Mouse (Mus musculus): ENCODE data around the gene Smoc1. TPM values are rescaled to one million over a fixed set of nuclear protein-coding genes. Genes with fewer than 3 reads are reported as not detected.

Smoc1 gene
- total RNA-seq, 2 experiments from 2014 or later: 5.9 to 8.2 TPM

DNA sequence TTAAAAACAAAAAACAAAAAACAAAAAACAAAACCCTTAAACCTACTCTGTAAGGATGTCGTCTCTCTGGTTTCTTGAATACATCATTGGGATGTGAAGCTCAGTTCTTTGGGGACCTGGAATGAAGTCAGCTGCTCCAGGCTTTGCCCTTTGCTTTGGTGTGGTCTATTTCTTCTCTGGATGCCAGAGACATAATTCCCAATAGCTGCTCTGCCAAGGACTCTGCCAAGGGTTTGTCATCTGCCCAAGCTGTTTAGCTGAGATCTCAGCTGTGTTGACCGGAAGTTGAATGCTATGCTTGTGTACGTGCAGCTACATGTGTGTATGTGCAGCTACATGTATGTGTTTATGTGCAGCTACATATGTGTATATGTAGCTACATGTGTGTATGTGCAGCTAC, 83.4 kb downstream of the Smoc1 start:
- DNase-seq: no peak
- intact Hi-C loops (cut with DNase I): no loop called here

- intact Hi-C loops (cut with DNase I): no loop called here
- DNase-seq: no peak
These were observed 85.7 kb downstream of the Smoc1 start for GRCm38 (mm10) chr12:81112321-81112720.

DNA sequence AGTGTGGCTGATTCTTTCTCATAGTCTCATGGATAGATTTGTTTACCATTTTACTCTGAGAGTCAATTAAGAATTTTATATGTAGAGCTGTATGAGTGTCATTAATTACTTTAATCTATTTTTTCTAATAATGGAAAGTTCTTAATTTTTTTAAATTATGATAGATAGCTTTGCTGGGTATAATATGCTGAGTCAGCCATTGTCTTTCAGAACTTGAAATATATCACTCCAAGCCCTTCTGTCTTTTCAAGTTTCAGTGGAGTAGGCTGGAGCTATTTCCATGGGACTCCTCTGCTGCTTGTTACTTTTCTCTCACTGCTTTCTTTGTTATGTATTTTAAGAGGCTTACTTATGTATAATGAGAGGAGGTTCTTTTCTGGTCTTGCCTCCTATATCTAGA, 93.7 kb downstream of the Smoc1 start:
- intact Hi-C loops (cut with DNase I): no loop called here
- DNase-seq: no peak

DNA sequence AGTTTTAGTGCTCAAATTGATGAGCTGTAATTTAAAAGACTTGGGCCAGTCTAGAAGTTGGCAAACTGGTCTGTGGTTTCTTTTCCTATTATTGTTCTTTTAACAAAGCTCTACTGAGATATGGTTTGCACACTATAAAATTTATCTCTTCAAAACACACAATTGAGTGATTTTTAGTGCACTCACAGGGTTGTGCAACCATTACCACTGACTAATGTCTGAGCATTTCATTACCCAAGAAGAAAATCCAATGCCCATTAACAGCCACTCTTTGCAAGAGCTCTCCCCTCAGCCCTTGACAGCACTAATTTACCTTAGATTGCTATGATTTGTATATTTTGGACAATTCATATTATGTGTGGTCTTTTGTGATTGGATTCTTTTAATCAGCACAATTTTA, 97.2 kb downstream of the Smoc1 start:
- intact Hi-C loops (cut with DNase I): no loop called here

DNA sequence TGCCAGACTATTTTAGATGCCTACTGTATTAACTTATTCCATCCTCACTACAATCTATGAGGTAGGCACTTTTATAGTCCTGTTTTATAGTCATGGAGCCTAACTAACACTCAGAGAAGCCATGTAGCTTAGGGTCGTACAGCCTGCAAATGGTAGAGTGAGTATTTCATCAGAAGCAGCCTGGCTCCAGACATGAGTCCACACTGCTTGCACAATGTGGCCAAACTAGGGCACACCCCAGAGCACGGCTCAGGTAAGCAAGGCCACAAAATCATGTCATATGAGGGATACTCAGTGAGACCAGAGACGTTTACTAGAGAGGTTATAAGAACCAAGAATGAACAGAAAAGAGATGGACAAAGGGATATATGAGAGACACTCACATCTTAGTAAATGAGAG, 100.2 kb downstream of the Smoc1 start:
- DNase-seq: no peak
- intact Hi-C loops (cut with DNase I): no loop called here

More for the DNA sequence above, 97.2 kb downstream of the Smoc1 start:
- DNase-seq: no peak

DNA sequence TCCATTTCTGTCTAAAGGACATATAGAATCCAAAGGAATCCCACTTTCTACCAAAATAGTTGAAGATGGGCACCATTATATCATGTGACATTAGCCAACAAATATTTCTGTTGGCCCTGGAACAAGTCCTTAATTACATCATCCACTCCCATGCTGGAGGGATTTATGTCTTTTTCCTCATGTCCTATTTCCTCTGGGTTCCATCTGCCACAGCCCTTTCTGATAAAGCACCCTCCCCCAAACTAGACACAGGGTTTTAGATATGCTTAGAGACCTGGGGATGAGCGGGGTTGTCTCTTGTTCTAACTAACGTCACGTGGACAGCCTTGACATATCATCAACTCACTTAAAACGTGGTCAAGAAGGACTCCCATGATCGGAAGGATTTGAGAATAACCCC, 102.1 kb downstream of the Smoc1 start:
- intact Hi-C loops (cut with DNase I): no loop called here

GRCm38 (mm10) chr12:81130692-81131091, 104.1 kb downstream of the Smoc1 start:
- no peak for DNase-seq
- intact Hi-C loops (cut with DNase I): no loop called here

More for the DNA sequence above, 102.1 kb downstream of the Smoc1 start:
- no peak for DNase-seq

GRCm38 (mm10) chr12:81131114-81131513, 104.5 kb downstream of the Smoc1 start:
- intact Hi-C loops (cut with DNase I): no loop called here

GRCm38 (mm10) chr12:81133055-81133665, 106.6 kb downstream of the Smoc1 start:
- no peak for DNase-seq
- intact Hi-C loops (cut with DNase I): no loop called here

More at GRCm38 (mm10) chr12:81131114-81131513, 104.5 kb downstream of the Smoc1 start:
- no peak for DNase-seq

DNA sequence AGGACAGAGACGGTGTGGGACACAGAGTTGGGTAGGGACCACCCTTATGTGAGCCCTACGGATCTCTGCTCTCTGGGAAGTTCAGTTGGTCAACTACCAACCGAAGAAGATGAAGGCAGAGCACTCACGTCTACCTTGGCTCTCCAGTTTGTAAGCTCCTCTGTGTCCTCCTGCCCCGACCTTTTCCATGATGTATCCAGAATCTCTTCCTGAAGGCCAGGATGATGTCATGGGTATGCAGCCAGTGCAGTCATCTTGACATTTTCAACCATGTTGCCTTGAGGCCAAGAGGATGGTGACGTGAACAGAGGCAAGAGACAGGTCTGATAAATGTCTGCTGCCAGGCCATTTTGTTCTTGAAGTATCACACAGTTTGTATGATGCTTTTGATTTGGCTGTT, 111.6 kb downstream of the Smoc1 start:
- no peak for DNase-seq
- intact Hi-C loops (cut with DNase I): no loop called here

GRCm38 (mm10) chr12:81139463-81139862, 112.9 kb downstream of the Smoc1 start:
- intact Hi-C loops (cut with DNase I): no loop called here

DNA sequence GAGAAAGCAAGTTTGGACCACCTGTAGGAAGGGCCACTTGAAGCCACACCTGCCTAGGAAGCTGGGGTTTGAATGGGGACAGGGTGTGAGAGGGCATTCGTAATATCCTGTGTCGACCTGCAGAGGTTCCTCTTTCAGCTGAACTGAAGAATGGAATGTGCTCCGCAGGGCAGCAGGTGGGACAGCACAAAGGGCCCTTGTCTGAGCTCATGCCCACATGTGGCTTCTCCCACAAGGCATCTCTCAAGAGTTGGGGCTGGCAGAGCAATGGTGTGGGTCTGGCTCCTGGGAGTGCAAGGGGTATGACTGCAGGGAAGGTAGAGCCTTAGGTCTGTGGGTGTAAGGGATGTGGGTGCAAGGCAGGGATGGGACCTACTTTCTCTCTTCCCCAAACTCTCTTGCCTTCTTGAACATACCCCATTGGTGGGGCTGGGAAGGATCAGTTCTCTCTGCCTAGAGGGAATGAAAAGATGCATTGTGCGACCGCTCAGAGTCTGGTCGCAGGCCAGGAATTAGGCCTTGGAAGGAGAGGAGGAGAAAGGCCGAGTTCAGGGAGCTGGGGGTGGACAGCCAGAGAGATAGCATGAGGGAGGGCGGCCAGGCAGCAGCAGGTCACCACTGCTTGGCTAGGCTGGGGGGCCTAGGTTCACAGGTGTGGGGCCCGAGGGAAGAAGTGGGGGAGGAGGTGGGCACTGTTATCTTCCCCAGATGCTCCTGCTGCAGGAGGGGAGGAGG, 114.2 kb downstream of the Smoc1 start:
- no peak for DNase-seq
- intact Hi-C loops (cut with DNase I): no loop called here

More at GRCm38 (mm10) chr12:81139463-81139862, 112.9 kb downstream of the Smoc1 start:
- no peak for DNase-seq

DNA sequence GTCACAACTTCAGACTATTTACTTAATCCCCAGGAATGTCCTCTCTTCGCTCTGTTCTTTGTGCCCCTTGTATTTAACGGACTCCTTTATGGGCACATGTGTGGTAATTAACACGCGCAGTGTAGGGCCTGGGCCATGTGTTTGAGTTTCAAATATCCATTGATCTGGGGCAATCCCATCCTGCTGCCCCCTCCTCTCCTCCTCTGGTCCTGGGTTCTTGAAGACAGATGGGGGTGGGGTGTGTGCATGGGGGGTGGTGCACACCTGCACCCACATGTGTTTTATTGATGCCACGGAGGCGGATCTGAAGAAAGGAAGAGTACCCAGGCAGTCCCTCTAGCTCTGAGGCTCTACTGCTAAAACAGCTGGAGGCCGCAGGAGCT, 114.7 kb downstream of the Smoc1 start:
- intact Hi-C loops (cut with DNase I): no loop called here
- DNase-seq: no peak

DNA sequence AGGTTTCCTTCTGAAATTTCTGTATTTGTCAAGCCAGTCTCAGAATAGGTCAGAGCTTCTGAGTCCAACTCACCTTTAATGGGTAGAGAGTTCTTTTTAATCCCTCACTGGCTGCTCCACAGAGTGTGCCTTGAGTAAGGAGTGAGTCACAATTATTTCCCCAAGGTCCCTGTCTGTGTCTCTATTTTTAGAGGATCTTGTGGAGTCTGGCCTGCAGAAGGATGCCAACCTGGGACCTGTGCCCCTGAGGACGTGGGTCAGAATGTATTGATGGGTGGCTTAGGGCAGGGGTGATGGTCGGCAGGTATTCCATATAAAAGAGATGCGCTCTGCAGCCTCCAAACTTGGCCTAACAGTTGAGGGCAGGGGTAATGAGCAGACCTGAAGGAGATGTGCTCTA, 115.6 kb downstream of the Smoc1 start:
- intact Hi-C loops (cut with DNase I): no loop called here
- no peak for DNase-seq

DNA sequence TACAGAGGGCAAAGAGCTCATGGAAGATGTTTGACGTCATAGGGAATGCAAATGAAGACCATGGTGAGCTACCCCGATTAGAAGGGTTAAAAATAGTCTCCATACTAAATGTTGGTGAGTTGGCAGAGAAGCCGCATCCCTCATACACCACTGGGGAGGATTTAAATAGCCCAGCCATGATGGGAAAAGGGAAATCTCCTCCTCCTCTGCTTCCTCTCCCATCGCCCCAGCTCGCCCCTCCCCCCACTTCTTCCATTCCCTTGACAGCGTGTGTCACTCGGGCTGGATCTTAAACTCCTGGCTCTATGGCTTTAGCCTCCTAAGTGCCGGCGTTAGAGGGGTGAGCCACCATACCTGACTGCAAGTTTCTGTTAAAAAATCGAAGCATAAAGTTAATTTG, 117.6 kb downstream of the Smoc1 start:
- intact Hi-C loops (cut with DNase I): no loop called here
- DNase-seq: no peak

DNA sequence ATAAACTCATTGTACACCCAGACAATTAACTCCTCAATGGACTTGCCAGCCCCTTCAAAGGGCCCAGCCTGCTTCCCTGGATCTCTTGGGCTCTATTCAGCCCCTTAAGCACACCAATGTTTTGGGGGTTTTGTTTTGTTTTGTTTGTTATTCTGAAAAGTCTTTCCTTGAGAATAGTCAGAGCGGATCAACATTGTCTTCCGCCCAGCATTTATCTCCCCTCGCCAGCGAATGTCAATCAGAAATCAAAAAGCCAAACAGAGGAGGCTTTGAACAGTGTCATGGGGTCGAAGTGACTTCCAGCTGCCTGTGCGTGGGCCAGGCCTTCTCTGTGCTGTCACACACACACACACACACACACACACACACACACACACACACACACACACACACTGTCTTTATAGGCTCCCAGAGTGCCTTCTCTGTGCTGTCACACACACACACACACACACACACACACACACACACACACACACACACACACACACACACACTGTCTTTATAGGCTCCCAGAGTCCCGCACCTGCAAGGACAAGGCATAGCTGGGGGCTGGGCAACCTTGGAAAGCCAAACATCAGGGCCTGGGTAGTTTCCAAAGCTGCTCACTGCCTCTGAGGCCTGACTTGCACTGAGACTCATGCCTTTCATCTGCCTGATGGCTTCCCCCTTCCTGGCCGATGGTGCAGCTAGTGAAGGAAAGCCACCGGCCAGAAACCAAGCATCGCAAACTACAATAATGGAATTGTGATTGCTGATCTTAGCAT, 120.0 kb downstream of the Smoc1 start:
- intact Hi-C loops (cut with DNase I): no loop called here
- no peak for DNase-seq

DNA sequence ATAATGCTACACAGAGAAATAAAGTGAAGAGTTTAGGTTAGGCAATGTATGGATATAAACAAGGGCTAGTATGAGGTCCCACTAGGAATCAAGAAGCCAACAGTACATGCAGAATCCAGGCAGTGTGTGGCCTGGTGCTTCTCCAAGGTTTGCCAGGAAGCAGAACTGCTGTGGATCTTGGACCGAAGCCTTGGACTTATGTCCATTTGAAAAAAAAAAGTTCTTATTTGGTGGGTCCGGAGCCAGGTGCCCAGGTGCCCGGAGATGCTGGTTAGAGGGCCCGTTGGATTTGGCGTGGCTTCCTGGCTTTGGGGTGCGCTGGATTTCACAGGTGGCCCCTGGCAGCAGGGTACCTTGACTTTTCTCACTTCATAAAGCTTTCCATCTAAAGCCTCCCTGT, 121.3 kb downstream of the Smoc1 start:
- no peak for DNase-seq
- intact Hi-C loops (cut with DNase I): no loop called here

- DNase-seq: peak; percentile 29 to 39
- intact Hi-C loops (cut with DNase I): no loop called here
These were observed 124.3 kb downstream of the Smoc1 start for GRCm38 (mm10) chr12:81150917-81151316.

DNA sequence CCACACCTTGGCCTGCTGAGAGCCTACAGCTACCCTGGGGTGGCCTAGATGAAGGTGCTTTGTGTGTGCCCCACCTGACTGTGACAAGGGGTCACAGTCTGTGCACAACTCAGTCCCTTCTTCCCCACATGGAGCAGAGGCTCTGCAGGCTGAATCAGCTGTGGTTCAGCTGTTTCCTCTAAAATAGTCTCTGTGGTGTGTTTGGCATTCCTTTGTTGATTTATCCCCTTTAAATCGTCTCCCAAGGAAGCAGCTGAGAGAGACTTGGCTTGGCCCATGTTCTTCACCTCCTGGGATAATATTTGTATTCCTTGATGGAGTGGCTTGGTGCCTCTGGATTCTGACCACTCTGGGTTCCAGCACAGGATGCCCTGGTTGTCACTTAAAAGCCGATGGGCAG, 125.5 kb downstream of the Smoc1 start:
- intact Hi-C loops (cut with DNase I): no loop called here

DNA sequence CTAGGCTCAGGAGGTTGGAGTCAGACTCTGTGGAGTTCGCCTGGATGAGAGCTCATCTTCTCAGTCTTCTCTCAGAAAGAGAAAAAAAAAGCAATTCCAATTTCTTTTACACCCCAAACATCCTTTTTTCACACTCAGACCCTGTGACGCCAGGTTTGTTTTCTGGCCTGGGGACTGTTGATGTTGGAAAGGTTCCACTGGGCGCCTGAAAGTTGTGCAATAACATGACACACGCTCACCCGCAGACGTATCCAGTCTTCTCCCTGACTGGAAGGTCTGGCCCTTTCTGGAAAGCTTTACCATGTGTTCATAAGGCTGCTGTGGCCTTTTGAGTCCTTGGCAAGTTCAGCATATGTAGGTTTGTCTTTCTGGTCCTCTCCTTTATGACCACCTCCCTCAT, 129.1 kb downstream of the Smoc1 start:
- peak; percentile 65 to 70 for DNase-seq
- intact Hi-C loops (cut with DNase I): no loop called here

More for the DNA sequence above, 125.5 kb downstream of the Smoc1 start:
- DNase-seq: no peak

DNA sequence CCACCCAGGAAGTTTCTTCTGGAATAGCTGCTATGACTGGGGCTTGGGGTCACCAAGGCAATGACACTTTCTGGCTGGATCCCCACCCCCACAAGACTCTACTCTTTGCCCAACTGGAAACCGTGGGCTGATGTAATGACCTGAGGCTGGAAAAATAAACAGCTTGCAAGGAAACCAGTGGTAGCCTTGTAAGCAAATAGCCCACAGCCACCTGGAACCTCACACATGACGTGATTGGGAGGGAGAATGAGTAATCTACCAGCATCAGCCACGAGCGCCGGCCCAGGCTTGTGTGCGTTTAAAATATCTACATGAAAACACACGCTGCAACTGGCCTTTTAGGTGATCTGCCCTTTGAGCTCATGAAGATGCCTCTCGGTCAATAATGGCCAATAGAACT, 130.2 kb downstream of the Smoc1 start:
- intact Hi-C loops (cut with DNase I): no loop called here
- no peak for DNase-seq

GRCm38 (mm10) chr12:81159947-81160346, 133.3 kb downstream of the Smoc1 start:
- DNase-seq: no peak
- intact Hi-C loops (cut with DNase I): no loop called here

Data from heart, postnatal 36 days (tissue).